8 mouse cellular contexts compared by ENCODE assay signal in the genomic region with DNA sequence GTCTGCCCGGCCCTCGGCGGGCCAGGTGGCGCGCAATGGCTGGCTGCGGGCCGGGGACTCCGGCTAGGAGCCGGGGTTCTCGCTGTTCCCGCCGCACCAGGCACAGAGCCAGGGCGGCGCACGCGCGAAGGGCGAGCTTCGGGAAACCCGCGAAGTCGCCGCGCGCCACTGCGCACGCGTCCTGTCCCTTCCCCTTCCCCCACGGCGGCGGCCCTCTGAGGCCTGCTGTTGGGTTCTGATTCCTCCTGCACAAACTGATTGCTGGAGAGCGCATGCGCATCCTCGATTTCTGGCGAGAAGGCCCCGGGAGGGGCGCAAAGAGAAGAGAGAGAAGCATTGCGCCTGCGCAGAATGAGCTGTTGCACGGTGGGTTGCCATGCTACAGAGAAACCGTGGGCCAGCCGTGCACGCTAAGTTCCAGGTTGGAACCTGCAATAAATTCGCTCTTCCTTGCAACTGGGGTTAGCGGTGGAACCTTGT. TPM values are rescaled to one million over a fixed set of nuclear protein-coding genes. Genes with fewer than 3 reads are reported as not detected.
DNase-seq lines count a peak whose midpoint lies in the region; ATAC-seq lines count a peak whose summit lies in the region.

No protein-coding gene starts in this region.

- 2% methylated on average over 42 of the region's 45 CpGs for WGBS in hindbrain, embryonic 14.5 days

- peak overlapping the region; percentile 99 for H3K4me2 ChIP-seq in hindbrain, embryonic 14.5 days (replicated peaks)

- DNase-seq in R1 (ENCODE audit: low read depth, low spot score): peak; percentile 100
- peak; percentile 99 for DNase-seq in cerebellum, postnatal 25 days
- peak; percentile 95 to 99 for DNase-seq in frontal cortex, postnatal 25 days (ENCODE audit: low spot score in 2 of 2)
- peak; percentile 100 for DNase-seq in hindbrain, embryonic 14.5 days (ENCODE audit: low spot score)
- peak; percentile 100 for DNase-seq in layer of hippocampus, postnatal 36 days
- DNase-seq in lung, postnatal 36 days: peak; percentile 99
- DNase-seq in retina, postnatal 1 day: peak; percentile 100
- DNase-seq in urinary bladder, adult 2 months (ENCODE audit: low spot score): peak; percentile 97

- H3K27me3 ChIP-seq in hindbrain, embryonic 14.5 days (ENCODE audit: control insufficient read depth, insufficient read depth, low read length): no peaks in the 10 kb centered on the region

- H3K9ac ChIP-seq in hindbrain, embryonic 14.5 days: peak overlapping the region; percentile 65

- peak; percentile 90 for ATAC-seq in hindbrain, embryonic 14.5 days (ENCODE audit: low FRiP score)

- H3K36me3 ChIP-seq in hindbrain, embryonic 14.5 days (replicated peaks; ENCODE audit: control insufficient read depth, insufficient read depth): peaks cover 11% of the 10 kb centered on the region; the same call in 1 of the 2 replicates

- peak overlapping the region; percentile 87 for H3K27ac ChIP-seq in hindbrain, embryonic 14.5 days

- H3K4me1 ChIP-seq in hindbrain, embryonic 14.5 days (replicated peaks; ENCODE audit: control insufficient read depth, insufficient read depth, low read length): peaks cover 25% of the 10 kb centered on the region

- H3K4me3 ChIP-seq in hindbrain, embryonic 14.5 days (replicated peaks; ENCODE audit: low read length): peak overlapping the region; percentile 80

- no peaks in the 10 kb centered on the region for H3K9me3 ChIP-seq in hindbrain, embryonic 14.5 days (ENCODE audit: control insufficient read depth, low read length)

RNA-seq across cellular contexts. Expression of a gene that starts 0.6 kb away (rescaled TPM):
- 11.0 and 12.3 TPM in 2 replicates for polyA plus RNA-seq in hindbrain, embryonic 14.5 days (2014; fragmentation: Nextera tagmentation; extraction: Ambion mirVana)
- total RNA-seq in layer of hippocampus, postnatal 36 days (2021): 10 to 100 TPM; 32.3 to 36.3 TPM
- 1.2 and 1.8 TPM in 2 replicates for polyA plus RNA-seq in urinary bladder, adult 2 months (2012; rRNA removed)

RNA-seq across cellular contexts. Expression of a gene that starts 0.7 kb away (rescaled TPM):
- 201 and 213 TPM in 2 replicates for polyA plus RNA-seq in hindbrain, embryonic 14.5 days (2014; fragmentation: Nextera tagmentation; extraction: Ambion mirVana)
- total RNA-seq in layer of hippocampus, postnatal 36 days (2021): 100 to 1,000 TPM; 154 to 159 TPM
- polyA plus RNA-seq in urinary bladder, adult 2 months (2012; rRNA removed): 136 and 140 TPM in 2 replicates

RNA-seq across cellular contexts. Expression of a gene that starts 1.1 kb away (rescaled TPM):
- 4.6 and 4.7 TPM in 2 replicates for polyA plus RNA-seq in hindbrain, embryonic 14.5 days (2014; fragmentation: Nextera tagmentation; extraction: Ambion mirVana)
- total RNA-seq in layer of hippocampus, postnatal 36 days (2021): under 1 TPM in 1 of 2 experiments, not detected in 1; 0.76 TPM
- 0.66 and 0.67 TPM in 2 replicates for polyA plus RNA-seq in urinary bladder, adult 2 months (2012; rRNA removed)

RNA-seq across cellular contexts. Expression of a gene that starts 15.6 kb away (rescaled TPM):
- 4.1 and 4.2 TPM in 2 replicates for polyA plus RNA-seq in hindbrain, embryonic 14.5 days (2014; fragmentation: Nextera tagmentation; extraction: Ambion mirVana)
- under 1 TPM; 0.86 to 0.92 TPM for total RNA-seq in layer of hippocampus, postnatal 36 days (2021)
- polyA plus RNA-seq in urinary bladder, adult 2 months (2012; rRNA removed): 0.16 and 0.34 TPM in 2 replicates

Comparison
In these comparisons a context has a peak if more than half of its experiments do, and no peak if none do; other contexts are left out.
1. Peak in every context shown above with its lines: DNase-seq, ATAC-seq, H3K4me3 ChIP-seq and H3K27ac ChIP-seq.